Mouse (Mus musculus): Measurements from ENCODE around the gene Snx12. TPM values are rescaled to one million over a fixed set of nuclear protein-coding genes. Genes with fewer than 3 reads are reported as not detected.

Gene Snx12
- 30.7 and 35.4 TPM in 2 replicates for polyA plus RNA-seq (2015; fragmentation: Nextera tagmentation; extraction: Ambion mirVana)

GRCm38 (mm10) chrX:101221834-101222795, at the start of gene Snx12:
Snx12 (minus strand) TSS chrX:101222563.
- Histone ChIP-seq H3K27ac (ENCODE audit: low read length) (peak within 1 kb of the TSS; percentile 35), H3K4me1 (ENCODE audit: insufficient read depth, low read depth, low read length) (no peaks in the 10 kb centered on the region), H3K9me3 (ENCODE audit: low read length) (no peaks in the 10 kb centered on the region), H3K4me3 (ENCODE audit: low read depth, low read length) (peak within 1 kb of the TSS; percentile 53), H3K27me3 (replicated peaks; ENCODE audit: insufficient read depth, low read length) (no peaks in the 10 kb centered on the region), H3K4me2 (replicated peaks; ENCODE audit: low read depth, low read length) (peak within 1 kb of the TSS; percentile 54), H3K36me3 (ENCODE audit: insufficient read depth, low read length) (no peaks in the 10 kb centered on the region), H3K9ac (replicated peaks; ENCODE audit: low read depth) (0 out of 2 replicates have a peak within 1 kb of the TSS, but pooled peaks have one; percentile 16)
- 16% methylated on average over 55 of the region's 55 CpGs for WGBS
- TF ChIP-seq EP300 (IDR thresholded peaks at IDR 0.05) (no peak; the same call in 1 of the 2 replicates), CTCF (IDR thresholded peaks at IDR 0.05) (no peak)
- ATAC-seq: peak; percentile 97
- DNase-seq (ENCODE audit: low spot score): peak; percentile 89

GRCm38 (mm10) chrX:101268755-101269124, 46.4 kb upstream of the Snx12 start, which contains the start of gene Gm20489:
Gm20489 (minus strand) TSS chrX:101269023.
- no peak for DNase-seq (ENCODE audit: low spot score)
- Histone ChIP-seq H3K27me3 (replicated peaks; ENCODE audit: insufficient read depth, low read length) (no peaks in the 10 kb centered on the region), H3K9ac (replicated peaks; ENCODE audit: low read depth) (no peak within 1 kb of the TSS), H3K36me3 (ENCODE audit: insufficient read depth, low read length) (no peaks in the 10 kb centered on the region), H3K4me1 (ENCODE audit: insufficient read depth, low read depth, low read length) (no peaks in the 10 kb centered on the region), H3K4me3 (ENCODE audit: low read depth, low read length) (peak within 1 kb of the TSS; percentile 14; the same call in 1 of the 2 replicates), H3K9me3 (ENCODE audit: low read length) (no peaks in the 10 kb centered on the region), H3K4me2 (replicated peaks; ENCODE audit: low read depth, low read length) (peak within 1 kb of the TSS; percentile 33; the same call in 1 of the 2 replicates), H3K27ac (ENCODE audit: low read length) (no peak within 1 kb of the TSS)
- 48% methylated on average over 3 of the region's 3 CpGs for WGBS
- TF ChIP-seq CTCF (IDR thresholded peaks at IDR 0.05) (no peak), EP300 (IDR thresholded peaks at IDR 0.05) (no peak)
- no peak for ATAC-seq

- ATAC-seq (peak; percentile 46; the same call in 1 of the 2 replicates), DNase-seq (ENCODE audit: low spot score) (peak; percentile 24)
- TF ChIP-seq EP300 (IDR thresholded peaks at IDR 0.05) (no peak), CTCF (IDR thresholded peaks at IDR 0.05) (no peak)
- Histone ChIP-seq H3K27me3 (replicated peaks; ENCODE audit: insufficient read depth, low read length) (no peaks in the 10 kb centered on the region), H3K27ac (ENCODE audit: low read length) (no peak within 1 kb of the TSS), H3K9ac (replicated peaks; ENCODE audit: low read depth) (no peak within 1 kb of the TSS), H3K4me2 (replicated peaks; ENCODE audit: low read depth, low read length) (peak within 1 kb of the TSS; percentile 33; the same call in 1 of the 2 replicates), H3K9me3 (ENCODE audit: low read length) (no peaks in the 10 kb centered on the region), H3K36me3 (ENCODE audit: insufficient read depth, low read length) (no peaks in the 10 kb centered on the region), H3K4me3 (ENCODE audit: low read depth, low read length) (peak within 1 kb of the TSS; percentile 14; the same call in 1 of the 2 replicates), H3K4me1 (ENCODE audit: insufficient read depth, low read depth, low read length) (no peaks in the 10 kb centered on the region)
- 59% methylated on average over 5 of the region's 5 CpGs for WGBS
These were observed 45.8 kb upstream of the Snx12 start, which contains the start of gene Il2rg for GRCm38 (mm10) chrX:101268025-101268754. Il2rg (minus strand) TSS chrX:101268255.

GRCm38 (mm10) chrX:101266631-101267030, 44.3 kb upstream of the Snx12 start:
- ATAC-seq (no peak), DNase-seq (ENCODE audit: low spot score) (no peak)
- Histone ChIP-seq H3K36me3 (ENCODE audit: insufficient read depth, low read length) (no peaks in the 10 kb centered on the region), H3K27ac (ENCODE audit: low read length) (no peak overlapping the region), H3K4me1 (ENCODE audit: insufficient read depth, low read depth, low read length) (no peaks in the 10 kb centered on the region), H3K9ac (replicated peaks; ENCODE audit: low read depth) (no peak overlapping the region), H3K27me3 (replicated peaks; ENCODE audit: insufficient read depth, low read length) (no peaks in the 10 kb centered on the region), H3K9me3 (ENCODE audit: low read length) (no peaks in the 10 kb centered on the region), H3K4me2 (replicated peaks; ENCODE audit: low read depth, low read length) (no peak overlapping the region), H3K4me3 (ENCODE audit: low read depth, low read length) (no peak overlapping the region)
- TF ChIP-seq EP300 (IDR thresholded peaks at IDR 0.05): no peak
- TF ChIP-seq CTCF (IDR thresholded peaks at IDR 0.05): no peak
- WGBS: 91% methylated on average over 6 of the region's 6 CpGs

- Histone ChIP-seq H3K36me3 (ENCODE audit: insufficient read depth, low read length) (no peaks in the 10 kb centered on the region), H3K27ac (ENCODE audit: low read length) (no peak within 1 kb of the TSS), H3K4me3 (ENCODE audit: low read depth, low read length) (no peak within 1 kb of the TSS), H3K27me3 (replicated peaks; ENCODE audit: insufficient read depth, low read length) (no peaks in the 10 kb centered on the region), H3K4me2 (replicated peaks; ENCODE audit: low read depth, low read length) (no peak within 1 kb of the TSS), H3K9me3 (ENCODE audit: low read length) (no peaks in the 10 kb centered on the region), H3K9ac (replicated peaks; ENCODE audit: low read depth) (no peak within 1 kb of the TSS), H3K4me1 (ENCODE audit: insufficient read depth, low read depth, low read length) (no peaks in the 10 kb centered on the region)
- DNase-seq (ENCODE audit: low spot score) (no peak), ATAC-seq (no peak)
- 36% methylated on average over 1 of the region's 1 CpGs for WGBS
- no peak for TF ChIP-seq CTCF (IDR thresholded peaks at IDR 0.05)
- TF ChIP-seq EP300 (IDR thresholded peaks at IDR 0.05): no peak
These were observed 41.5 kb upstream of the Snx12 start, which contains the start of gene Gm614 for GRCm38 (mm10) chrX:101263892-101264291. Gm614 (minus strand) TSS chrX:101263992.

Data from lung, postnatal 0 days (tissue).